In genomic region chr8:6604232-6604804, GRCm38 (mm10) we compare ENCODE assay signal across 10 mouse cellular contexts.
A peak's percentile ranks its signal among the peaks of the same experiment; 100 is the strongest.
DNase-seq lines count a peak whose midpoint lies in the region; ATAC-seq lines count a peak whose summit lies in the region.
"Had no signal": no experiment of that assay in that cellular context is flagged by ENCODE, and none has a peak within 500 bp of the region (broad histone marks: within the 10 kb centered on the region; RNA-seq: fewer than 3 reads in every experiment).

No protein-coding gene starts in this region.

- no peaks in the 10 kb centered on the region; the same call in 1 of the 2 replicates for H3K4me1 ChIP-seq in neural tube, embryonic 11.5 days (ENCODE audit: control insufficient read depth, insufficient read depth, low read length)

- WGBS in neural tube, embryonic 11.5 days = 75% methylated on average over 5 of the region's 5 CpGs

- no peaks in the 10 kb centered on the region for H3K9me3 ChIP-seq in neural tube, embryonic 11.5 days (ENCODE audit: control insufficient read depth, low read length)

- no peak overlapping the region for H3K4me3 ChIP-seq in neural tube, embryonic 11.5 days (ENCODE audit: low read depth, low read length)

- H3K9ac ChIP-seq in neural tube, embryonic 11.5 days (ENCODE audit: low read length) = no peak overlapping the region
- H3K9ac ChIP-seq: liver, postnatal 0 days had no signal

- no peak overlapping the region for H3K27ac ChIP-seq in neural tube, embryonic 11.5 days (ENCODE audit: low read depth, low read length)

- no peaks in the 10 kb centered on the region for H3K27me3 ChIP-seq in neural tube, embryonic 11.5 days (ENCODE audit: control insufficient read depth, insufficient read depth, low read length)

- ATAC-seq in neural tube, embryonic 11.5 days (ENCODE audit: insufficient read depth, low FRiP score, low TSS enrichment) = peak; percentile 46; the same call in 1 of the 2 replicates
- ATAC-seq: liver, postnatal 0 days had no signal

- DNase-seq in neural tube, embryonic 11.5 days (ENCODE audit: low spot score) = no peak
- no peak for DNase-seq in neural tube, embryonic 10.5 days (ENCODE audit: extremely low spot score, low spot score)
- peak; percentile 10 to 35 for DNase-seq in frontal cortex, adult 2 months (ENCODE audit: extremely low spot score in 1 of 2, low spot score in 1 of 2)
- peak; percentile 1 to 9 for DNase-seq in layer of hippocampus, postnatal 36 days
- DNase-seq in retina, postnatal 1 day = peak; percentile 42
- DNase-seq in lung, adult 18-20 months = no peak
- no peak for DNase-seq in adrenal gland, postnatal 36 days
- DNase-seq: adrenal gland, adult 8-10 months; heart, postnatal 14 days; liver, postnatal 0 days had no signal

- H3K36me3 ChIP-seq in neural tube, embryonic 11.5 days (ENCODE audit: control insufficient read depth, insufficient read depth, low read length) = no peaks in the 10 kb centered on the region

- H3K4me2 ChIP-seq in neural tube, embryonic 11.5 days (ENCODE audit: low read depth) = no peak overlapping the region

Comparison
In these comparisons a context has a peak if more than half of its experiments do, and no peak if none do; other contexts are left out.
1. DNase-seq: peak in frontal cortex, adult 2 months (2 of 2), layer of hippocampus, postnatal 36 days (2 of 2) and retina, postnatal 1 day (single experiment); none in neural tube, embryonic 11.5 days (single experiment), neural tube, embryonic 10.5 days (single experiment), lung, adult 18-20 months (0 of 2) and adrenal gland, postnatal 36 days (0 of 2).